Mouse (Mus musculus): Measurements from ENCODE around the gene Vsig2.

The Vsig2 gene

DNA sequence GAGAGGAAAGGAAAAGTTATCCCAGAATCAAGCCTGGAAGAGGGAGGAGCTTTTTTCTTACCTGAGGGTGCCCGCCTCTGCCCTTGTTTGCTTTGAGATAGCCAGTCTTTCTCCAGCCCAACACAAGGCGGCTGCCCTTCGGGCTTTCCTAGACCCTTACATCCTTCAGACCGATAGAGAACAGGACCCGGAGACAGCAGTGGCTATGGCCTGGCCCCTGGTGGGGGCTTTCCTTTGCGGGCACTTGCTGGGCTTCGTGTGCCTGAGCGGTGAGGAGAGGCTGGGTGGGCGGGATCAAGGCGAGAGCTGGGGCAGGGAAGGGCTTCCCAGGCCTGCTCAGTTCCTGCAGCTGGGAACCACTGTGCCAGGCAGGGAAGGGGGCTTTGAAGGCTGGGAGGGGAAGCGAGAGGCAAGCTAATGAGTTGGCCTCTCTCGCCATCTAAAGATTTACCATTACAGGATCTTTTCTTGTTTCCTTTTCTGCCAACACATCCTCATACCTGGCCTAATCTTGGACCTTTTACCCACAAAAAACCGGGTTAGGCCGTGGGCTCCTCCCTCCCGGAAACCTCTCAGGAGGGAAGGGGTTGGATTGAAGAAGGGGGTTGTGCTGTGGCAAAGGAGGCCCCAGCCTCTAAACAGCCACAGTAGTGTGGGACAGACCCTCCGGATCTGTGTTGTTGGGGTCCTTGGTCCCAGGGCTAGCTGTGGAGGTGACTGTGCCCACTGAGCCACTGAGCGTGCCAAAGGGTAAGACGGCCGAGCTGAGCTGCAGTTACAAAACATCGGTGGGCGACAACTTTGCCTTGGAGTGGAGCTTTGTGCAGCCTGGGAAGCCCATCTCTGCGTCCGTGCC lies at the start of gene Vsig2:
Vsig2 (plus strand) TSS at position 86 of the 856 bp plus-strand sequence.
- DNase-seq (ENCODE audit: low spot score): no peak

DNA sequence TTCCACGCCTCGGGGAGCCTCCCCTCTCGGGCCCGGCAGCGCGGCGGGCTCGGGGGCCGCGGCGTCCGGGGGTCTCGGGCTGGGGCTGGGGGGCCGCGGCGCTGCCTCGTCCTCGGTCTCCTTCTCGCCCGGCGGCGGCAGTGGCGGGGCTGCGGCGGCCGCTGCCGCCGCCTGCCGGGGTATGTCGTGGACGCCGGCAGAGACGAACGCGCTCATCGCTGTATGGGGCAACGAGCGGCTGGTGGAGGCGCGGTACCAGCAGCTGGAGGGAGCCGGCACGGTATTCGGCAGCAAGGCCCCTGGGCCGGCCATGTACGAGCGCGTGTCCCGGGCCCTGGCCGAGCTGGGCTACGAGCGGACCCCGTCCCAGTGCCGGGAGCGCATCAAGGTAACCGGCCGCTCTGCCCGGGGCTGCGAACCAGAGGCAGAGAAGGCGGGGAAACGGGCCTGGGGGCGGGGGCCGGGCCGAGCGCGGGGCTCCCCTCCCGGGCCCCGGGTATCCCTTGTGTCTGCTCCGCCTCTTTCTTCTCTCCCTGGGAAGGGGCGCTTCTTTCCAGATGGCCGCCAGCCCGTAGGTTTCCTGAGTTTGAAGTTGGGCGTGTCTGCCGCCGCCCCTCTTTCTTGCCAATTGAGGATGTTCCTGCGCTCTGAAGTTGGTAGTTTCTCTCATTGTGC lies 49.5 kb upstream of the Vsig2 start:
- DNase-seq (ENCODE audit: low spot score): no peak

DNA sequence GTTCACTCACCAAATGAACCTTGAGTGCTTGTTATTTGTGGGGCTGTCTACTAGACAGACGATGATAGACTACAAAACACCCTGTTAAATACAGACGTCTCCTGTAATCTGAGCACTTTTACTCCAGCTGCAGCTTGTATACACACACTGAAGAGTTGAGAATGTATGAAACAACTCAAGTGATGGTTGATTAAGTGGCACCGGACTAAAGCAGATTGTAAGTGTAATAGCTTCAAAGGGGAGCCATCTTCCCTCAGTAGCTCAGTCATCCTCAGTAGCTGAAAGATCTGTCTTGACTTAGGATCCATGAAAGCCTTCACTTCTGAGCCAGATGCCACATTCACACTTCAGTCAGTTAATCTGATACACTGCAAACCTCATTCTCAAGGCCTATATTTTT lies 43.3 kb upstream of the Vsig2 start:
- no peak for DNase-seq (ENCODE audit: low spot score)

DNA sequence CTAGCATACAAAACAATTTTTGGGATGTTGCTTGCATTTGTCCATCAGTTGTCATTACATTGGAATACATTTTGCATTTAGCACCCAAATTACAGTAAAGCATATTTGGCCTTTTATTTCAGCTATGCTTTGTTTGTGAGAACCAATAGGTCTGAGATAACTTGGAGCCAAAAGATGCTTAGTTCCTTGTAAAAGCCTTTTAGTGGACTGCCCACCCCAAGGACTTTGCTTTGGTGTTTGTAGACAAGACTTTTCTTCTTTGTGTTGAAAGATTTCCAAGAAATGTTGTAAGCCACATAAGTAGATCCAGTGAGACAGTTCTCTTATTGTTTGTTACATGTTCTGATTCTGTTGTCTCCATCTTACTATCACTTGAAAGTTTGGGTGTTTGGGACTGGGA lies 42.7 kb upstream of the Vsig2 start:
- no peak for DNase-seq (ENCODE audit: low spot score)

DNA sequence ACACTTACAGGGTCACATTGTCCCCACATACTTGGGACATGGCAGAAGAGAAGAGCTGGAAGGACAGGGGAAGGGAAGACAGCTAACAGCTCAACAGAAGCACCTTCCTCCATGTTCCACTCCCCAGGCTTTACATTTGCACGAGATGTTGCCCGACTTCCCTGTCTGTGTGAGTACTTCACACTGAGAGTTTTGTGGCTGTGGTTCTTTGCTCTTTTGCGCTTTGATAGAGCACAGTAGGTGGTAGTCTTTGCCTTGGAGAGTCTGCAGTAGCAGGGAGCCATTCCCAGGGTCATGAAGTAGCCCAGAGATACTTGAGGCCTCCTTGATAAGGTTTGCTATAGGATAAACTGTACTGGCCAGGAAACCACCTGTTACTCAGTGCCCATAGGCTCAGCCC lies 38.9 kb upstream of the Vsig2 start:
- no peak for DNase-seq (ENCODE audit: low spot score)

DNA sequence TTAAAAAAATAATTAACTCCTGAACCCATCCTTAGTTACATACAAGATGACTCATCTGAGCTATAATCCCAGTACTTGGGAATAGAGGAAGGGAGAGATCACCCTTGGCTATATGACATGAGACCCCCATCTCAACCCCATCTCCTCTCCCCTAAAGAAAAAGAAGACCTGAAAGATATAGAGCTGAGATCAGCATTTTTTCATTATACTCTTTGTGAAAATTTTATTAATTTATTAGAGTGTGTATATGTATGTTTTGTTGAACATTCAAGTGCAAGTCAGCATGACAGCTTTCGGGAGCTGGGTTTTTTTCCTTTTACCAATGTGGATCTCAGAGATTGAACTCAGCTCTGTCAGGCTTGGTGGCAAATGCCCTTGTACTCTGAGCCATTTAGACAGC lies 37.9 kb upstream of the Vsig2 start:
- DNase-seq (ENCODE audit: low spot score): no peak

DNA sequence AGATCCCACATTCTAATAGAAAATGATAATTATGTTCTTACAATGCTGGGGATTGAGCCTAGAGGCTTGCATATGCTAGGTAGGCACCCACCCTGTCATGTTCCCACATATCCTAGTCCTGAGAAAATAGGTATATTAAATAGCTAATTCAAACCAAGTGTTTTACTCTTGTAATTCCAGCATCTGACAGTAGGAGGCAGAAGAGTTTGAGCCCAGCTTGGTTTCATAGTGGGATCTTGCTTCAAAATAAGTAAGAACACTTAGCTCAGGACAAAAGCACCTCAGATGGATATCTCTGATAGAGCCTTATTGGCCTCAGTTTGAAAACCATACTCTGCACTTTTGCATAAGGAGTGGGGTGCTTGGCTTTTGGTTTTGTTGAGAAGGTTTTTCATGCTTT lies 34.7 kb upstream of the Vsig2 start:
- no peak for DNase-seq (ENCODE audit: low spot score)

DNA sequence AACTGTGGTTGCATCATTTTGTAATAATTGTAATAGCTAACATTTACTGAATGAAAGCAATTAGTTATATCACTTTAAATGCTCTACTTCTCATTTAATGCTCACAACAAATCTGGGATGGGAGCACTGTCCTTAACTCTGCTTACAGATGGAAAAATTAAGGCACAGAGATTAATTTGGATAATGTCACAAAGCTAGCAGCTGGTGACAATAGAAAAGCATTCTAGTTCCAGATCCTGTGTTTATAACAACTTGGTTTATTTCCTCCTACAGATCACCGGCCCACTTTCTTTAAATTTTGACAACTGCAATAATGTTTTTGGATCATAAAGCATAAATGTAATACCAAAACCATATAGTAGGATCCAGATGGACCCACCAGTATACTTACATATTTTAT lies 33.0 kb upstream of the Vsig2 start:
- DNase-seq (ENCODE audit: low spot score): no peak

DNA sequence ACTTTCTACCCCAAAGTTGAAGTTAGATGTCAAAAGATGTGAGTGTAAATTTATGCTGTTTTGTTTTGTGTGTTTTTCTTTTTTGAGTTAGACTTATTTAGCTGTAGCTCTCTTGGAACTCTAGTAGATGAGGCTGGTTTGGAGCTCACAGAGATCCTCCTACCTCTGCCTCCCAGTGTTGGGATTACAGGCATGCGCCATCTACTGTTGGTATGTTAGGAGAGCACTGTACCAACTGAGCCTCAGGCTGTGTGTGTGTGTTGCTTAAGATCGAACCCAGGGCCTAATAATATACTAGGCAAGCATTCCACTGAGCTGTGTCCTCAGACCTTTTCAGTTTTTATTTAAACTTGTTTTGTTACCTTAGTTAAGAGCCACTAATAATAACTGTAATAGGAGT lies 27.0 kb upstream of the Vsig2 start:
- DNase-seq (ENCODE audit: low spot score): no peak

DNA sequence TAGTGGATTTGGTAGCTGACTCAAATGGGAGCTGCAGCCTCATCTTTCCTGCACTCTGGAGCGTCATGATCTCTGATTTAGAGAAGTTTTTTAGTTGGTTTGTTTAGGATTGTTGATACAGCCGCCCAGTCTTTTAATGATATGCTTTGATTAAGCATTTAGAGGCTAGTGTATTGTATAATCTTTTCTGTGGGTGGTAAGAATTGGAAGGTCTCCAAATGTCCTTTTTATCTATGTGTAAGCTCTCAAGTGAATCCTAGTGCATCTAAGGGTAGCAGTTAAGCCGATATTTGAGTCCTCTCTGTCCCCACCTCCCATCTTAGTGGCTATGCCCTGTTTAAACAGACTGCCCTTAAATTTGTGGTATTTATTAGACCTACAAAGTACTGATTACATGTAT lies 24.6 kb upstream of the Vsig2 start:
- DNase-seq (ENCODE audit: low spot score): no peak

DNA sequence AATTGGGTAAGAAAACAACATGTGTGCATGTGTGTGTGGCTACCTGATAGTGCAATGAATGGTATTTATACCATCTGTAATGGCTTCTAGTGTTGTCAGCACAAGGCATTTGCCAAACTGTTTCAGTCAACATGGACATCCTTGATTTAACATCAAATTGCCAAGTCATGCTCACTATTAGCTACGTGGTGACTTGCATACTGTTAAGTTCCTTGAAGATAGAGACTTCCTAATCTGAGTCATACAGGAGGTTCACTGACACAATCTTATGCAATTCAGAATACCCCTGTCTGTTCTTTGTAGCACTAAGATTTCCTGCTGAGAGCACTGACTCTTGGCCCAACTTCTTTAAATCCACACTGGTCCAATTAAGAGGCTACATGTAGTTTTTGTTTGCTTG lies 21.6 kb upstream of the Vsig2 start:
- no peak for DNase-seq (ENCODE audit: low spot score)

DNA sequence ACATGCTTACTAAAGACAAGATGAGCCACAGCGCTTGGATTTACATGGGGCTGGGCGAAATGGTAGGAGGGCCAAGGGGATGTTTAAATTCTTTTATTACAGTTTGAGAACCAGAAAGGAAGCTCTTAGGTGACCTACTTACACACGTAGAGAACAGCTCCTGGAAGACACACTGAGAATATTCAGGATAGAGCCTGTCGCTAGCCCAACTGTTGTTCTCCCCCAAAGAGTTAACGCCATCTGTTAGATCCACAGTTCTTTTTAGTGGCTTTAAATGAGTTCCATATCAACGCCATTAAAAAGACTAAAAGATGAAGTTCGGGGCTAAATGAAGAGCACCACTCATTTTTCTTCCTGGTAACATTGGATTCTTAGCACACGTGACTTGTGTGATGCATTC lies 20.1 kb upstream of the Vsig2 start:
- no peak for DNase-seq (ENCODE audit: low spot score)

DNA sequence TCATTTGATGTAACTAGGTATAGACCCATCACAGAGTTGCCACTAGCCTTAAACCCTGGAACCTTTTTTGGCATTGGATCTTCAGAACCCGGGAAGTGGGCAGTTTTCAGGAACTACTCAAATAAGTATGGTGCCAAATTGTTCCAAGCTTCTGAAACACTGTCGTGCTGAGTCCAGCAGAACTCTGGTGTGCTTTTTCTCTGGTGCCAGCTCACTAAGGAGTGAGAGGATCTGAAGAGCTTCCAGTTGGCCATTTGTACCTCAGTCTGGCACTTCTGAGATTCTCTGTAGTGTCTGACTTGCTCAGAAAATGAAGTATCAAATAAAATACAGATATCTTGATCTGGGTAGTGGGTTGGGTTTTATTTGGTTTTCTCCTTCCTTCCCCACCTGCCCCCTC lies 19.1 kb upstream of the Vsig2 start:
- DNase-seq (ENCODE audit: low spot score): no peak

DNA sequence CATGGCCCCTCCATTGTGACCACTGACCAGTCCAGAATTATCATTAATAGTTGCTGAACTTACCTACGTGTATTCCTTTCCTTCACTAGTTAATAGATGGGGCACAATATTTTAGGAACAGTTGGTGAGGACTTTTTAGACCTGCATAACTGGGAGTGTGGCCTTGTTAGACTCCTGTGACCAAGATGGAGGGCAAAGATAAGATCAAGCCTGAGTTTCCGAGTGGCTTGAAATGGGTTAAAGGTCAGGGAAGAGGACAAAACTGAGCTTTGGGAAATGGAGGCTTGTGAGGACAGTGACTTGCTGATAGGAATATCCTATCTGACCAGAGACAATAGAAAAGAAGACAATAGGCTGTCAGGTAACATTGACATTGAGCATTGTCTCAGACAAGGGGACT lies 13.6 kb upstream of the Vsig2 start:
- DNase-seq (ENCODE audit: low spot score): no peak

DNA sequence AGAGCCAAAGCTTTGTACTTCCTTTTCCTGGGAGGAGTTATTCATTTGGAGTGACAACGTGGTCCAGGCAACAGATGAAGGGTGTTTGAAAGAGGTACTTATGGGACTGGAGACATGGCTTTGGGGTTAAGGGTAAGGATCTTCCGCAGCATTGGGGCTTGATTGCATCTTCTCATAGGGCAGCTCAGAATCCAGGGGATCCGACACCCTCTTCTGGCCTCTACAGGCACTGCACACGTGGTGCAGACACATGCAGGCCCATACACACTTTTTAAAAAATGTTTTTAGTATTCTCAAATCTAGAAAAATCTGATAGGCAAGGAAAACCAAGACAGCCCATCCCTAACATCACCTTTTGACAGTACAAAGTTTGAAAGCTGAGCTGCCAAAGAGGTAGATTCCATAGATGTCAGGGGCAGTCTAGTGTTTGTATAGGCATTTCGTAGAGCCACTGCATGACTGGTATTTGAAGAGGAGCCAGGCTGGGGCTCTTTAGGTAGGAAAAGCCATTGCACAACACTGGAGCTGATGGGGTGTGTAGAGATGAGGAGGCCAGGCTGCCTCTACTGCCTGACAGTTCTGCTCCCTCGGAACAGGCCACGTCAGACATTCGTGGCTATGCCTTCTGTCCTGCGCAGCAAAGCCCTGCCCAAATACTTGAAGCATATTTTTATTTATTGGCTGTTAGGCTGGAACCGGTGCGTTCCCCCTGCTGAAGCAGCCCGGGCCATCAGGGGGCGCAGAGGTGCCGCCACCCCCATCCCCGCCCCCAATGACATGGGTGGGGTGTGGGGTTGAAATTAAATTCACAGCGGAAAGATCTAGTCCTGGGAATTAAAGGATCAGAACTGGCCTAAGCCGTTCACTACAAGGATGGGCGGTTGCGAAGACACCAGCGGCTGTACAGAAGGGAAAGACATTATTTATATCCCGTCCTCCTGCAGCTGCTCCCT lies 12.3 kb upstream of the Vsig2 start:
- no peak for DNase-seq (ENCODE audit: low spot score)

DNA sequence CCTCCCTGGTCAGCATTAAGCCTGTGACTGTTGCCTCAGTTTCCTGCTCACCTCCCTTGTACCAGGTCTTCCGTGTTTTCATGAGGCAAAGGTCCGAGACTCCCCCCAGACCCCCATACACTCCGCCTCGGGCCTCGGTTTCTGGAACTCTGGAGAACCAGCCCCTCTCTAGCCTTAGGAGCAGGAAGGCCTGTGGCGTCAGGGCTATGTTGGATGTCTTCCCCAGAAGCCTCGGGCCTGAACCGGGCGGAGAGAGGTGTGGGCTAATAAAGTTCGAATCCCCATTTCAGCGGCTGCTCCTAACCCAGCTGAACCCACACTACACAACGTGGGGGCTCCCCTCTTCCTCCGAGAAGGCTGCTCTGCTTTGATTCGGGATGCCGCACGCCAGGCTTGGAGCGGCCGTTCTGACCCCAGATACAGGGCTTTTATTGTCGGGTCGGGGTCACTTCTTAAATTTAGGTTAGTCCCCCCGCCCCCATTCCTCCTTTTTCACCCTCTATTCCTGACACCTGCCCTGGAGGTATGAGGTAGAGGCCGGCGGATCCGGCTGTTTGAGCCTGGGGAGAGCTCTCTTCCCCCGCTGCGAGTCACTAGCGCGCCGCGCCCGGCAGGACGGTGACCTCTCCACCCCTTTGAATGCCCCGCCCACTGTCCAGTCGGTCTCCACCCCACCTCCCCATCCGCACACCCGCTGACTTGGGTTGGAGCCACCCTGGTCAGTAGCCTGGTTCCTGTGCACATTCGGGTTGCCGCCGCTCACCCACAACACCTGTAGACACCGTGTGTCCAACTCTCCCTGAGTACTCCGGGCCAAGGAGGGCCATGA lies 11.4 kb upstream of the Vsig2 start, which contains the start of gene Esam:
Esam (plus strand) TSS at position 683 of the 829 bp plus-strand sequence.
- DNase-seq (ENCODE audit: low spot score): no peak

DNA sequence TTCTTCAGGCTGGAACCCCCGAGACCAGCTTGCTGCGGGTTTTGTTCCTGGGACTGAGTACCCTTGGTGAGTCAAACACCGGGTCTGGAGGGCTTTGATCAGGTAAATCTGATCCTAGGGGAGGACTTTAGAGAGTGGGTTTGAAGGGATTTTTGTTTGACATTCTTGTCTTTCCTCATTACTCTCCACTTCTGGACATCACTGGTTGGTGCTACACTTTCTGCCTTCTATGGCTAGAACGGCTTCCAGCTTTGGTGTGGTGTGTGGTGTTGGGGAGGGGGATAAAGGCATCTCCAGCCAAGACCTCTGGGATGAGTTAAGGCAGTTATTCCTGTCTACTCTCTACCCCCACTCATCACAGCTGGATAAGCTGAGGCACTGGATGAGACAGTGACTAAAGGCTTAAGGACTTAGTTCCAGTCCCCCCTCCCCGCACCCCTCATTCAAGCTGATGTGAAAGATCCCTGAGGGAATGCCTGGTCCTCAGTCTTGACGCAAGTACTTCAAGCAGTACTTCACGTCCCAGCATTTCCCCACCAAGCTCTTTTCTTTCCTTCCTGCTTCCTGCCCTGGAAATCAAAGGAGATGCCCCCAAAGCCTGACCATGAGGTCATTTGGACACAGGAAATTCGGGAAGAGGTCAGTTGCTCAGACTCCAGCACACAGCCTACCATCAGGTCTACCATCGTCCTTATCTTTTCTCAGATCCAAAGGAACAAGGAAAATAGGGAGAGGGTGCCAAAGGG lies 10.7 kb upstream of the Vsig2 start:
- no peak for DNase-seq (ENCODE audit: low spot score)

DNA sequence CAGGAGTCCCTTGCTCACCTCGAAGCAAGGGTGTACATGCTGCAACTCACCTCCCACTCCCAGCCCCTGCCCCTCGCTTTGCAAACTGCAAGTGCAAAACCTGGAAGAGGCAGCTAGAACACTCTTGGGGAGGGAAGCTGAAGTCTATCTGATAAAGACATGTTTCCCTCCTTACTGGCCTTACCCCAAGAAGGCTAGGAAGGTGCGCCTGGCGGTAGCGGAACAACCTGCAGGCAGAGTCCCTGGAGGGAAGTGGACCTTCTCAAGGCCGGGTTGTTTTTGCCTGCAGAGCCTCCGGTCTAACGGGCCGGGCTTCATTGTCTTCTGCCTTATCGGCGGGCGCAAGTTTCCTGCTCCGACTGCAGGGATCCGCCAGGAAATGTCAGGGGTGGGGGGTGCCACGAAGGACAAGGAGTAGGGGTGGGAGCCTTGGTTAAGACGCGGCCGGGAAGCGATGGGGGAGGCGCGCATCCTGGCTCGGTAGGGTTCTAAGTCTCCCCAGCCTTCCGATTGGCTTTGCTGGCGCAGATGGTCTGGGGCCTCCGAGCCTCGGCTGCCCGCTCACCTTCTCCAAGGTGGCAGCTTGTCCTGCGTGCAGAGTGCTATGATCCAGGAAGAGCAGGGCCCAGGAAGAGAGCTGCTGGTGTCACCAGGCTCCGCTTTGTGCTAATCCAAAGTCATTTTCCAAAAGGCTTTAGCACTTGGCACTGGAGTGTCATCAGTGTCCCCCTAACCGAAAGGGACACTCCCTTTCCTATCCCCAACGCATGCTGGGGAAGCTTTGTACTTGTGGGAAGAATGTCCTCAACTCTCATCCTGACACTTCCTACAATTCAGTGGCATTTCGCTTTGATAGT lies 8.8 kb upstream of the Vsig2 start:
- no peak for DNase-seq (ENCODE audit: low spot score)

DNA sequence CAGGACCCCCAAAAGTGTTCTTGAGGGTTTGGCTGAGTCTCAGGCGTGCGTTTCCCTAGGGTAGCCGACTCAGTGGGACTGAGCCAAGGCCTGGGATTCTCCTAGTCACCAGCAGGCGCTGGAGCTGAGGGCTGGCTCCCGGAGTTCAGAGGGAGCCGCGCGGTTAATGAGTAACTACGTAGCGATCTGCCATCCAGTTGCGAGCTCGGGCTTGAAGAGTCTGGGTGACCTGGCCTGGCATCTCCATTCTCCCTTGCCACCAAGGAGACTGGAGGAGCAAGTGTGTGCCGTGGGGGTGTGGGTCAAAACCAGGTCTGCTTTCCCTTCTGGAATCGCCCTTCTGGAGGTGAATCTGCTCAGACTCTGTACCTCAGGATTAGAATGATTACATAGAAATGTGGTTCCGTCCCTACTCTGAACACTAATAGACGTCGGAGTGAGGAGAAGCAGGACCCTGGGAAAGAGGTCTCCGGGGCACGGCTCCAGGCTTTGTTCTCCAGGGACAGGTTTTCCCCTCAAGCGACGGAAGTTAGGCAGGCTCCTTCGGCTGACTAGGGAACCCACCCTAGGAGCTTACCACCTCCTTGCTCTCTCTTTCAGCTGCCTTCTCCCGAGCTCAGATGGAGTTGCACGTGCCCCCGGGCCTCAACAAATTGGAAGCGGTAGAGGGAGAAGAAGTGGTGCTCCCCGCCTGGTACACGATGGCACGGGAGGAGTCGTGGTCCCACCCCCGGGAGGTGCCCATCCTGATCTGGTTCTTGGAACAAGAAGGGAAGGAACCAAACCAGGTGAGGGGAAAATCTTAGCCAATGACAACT lies 8.0 kb upstream of the Vsig2 start:
- DNase-seq (ENCODE audit: low spot score): no peak

Measured in layer of hippocampus, adult 9-10 months (tissue).